Mouse (Mus musculus): Measurements from ENCODE around the gene Aqr.

Aqr gene

DNA sequence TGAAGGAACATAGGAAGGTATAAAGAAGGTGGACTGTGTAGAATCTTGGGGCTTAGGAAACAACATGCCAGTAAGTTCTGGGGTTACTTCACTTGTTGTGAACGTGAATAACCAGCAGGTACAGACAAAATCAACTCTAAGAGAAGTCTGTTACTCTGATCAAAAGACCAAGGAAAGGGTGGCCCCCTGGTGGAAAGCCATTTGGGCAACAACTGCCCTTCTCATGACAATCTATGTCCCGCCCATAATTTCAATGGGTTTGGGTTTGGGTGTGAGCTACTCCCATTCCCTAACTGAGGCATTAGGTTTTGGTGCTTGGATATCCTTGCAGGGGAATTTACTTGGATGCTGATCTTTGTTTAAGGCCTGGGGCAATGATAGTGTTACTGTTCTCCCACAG is 122.8 kb downstream of the Aqr start:
- no peak for DNase-seq (ENCODE audit: extremely low read depth, low read depth)

DNA sequence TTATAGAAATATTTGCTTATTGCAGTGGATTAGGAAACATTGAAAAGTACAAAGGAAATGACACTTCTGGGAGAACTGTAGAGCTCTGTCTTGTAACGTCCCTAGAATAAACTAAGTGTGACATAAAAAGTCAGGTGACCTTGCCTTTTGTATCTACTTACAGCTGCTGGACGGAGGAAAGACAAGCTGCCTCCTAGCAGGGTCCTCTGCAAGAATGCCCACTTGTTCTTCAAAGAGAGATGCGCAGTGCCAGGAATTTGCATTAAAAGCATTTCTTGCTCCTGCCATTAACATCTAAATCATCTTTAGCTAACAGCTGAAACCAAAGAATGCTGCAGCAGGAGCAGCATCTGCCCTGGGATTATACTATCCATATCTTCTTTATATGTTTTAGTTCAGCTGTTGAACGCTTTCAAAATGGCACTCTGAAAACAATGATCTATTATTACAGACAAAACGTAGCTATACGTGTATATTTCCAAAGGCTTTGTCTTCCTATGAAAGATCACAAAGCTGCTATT is 126.7 kb downstream of the Aqr start:
- DNase-seq (ENCODE audit: extremely low read depth, low read depth) = no peak

DNA sequence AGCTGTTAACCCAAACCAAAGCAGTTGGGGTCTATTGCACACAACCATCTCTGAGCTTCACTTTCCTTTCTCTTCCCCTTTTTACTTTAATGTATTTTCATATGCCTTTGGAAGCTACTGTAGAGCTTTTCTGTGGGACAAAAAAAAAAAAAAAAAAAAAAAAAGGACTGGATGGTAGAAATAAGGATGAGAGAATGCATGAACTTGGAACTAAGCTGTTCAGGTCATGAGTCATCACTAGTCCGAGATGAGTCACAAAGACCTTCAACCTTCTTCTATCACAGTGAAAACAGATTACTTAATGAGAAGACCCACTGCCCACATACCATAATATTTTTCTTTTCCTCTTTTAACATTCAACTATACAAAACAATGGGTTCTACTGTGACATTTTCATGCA is 127.2 kb downstream of the Aqr start:
- no peak for DNase-seq (ENCODE audit: extremely low read depth, low read depth)

DNA sequence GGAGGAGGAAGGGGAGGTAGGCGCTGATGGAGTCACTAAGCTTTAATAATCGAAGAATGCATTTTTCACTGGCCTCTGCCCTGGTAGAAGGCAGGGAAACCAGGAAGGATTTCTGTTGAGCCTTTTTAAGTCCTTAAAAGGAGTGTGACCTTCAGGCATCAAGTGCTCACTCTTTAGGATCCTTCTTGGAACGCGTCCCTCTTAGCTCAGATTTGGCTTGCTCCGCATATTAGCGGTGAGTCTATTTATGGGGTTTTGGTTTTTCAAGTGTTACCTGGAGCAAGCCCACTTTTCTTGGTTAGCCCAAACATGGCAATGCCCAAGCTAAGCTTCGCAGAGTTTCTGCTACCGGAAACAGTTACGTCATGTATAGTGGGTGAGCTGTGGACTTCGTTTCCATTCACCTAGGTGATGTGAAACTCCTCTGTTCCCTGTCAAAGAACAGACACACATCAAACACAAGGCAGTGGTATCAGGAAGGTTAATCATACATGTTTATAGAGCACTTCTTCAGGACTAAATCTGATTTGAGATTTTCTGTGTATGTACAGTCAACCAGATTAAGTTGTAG is 128.5 kb downstream of the Aqr start:
- DNase-seq (ENCODE audit: extremely low read depth, low read depth) = no peak

- no peak for DNase-seq (ENCODE audit: extremely low read depth, low read depth)
Observed at GRCm38 (mm10) chr2:114057303-114057853, 129.4 kb downstream of the Aqr start.

DNA sequence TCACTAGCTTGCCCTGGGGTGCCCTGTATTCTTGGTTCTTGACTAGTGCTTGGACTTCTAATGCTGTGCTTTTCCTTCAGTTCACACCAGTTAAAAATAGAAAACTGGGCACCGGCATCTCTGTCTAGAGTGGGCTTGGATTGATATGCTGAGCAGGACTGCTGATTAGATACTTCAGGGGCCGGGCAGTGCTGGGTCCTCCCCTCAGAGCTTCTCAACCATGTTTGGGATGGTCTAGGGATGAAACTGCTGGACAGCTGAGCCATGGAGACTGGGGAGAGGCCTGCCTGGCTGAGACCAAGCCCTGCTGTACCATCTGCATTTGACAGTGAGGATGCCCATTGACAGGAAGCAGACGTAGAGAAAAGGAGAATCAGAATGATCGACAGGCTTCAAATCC is 132.7 kb downstream of the Aqr start:
- no peak for DNase-seq (ENCODE audit: extremely low read depth, low read depth)

DNA sequence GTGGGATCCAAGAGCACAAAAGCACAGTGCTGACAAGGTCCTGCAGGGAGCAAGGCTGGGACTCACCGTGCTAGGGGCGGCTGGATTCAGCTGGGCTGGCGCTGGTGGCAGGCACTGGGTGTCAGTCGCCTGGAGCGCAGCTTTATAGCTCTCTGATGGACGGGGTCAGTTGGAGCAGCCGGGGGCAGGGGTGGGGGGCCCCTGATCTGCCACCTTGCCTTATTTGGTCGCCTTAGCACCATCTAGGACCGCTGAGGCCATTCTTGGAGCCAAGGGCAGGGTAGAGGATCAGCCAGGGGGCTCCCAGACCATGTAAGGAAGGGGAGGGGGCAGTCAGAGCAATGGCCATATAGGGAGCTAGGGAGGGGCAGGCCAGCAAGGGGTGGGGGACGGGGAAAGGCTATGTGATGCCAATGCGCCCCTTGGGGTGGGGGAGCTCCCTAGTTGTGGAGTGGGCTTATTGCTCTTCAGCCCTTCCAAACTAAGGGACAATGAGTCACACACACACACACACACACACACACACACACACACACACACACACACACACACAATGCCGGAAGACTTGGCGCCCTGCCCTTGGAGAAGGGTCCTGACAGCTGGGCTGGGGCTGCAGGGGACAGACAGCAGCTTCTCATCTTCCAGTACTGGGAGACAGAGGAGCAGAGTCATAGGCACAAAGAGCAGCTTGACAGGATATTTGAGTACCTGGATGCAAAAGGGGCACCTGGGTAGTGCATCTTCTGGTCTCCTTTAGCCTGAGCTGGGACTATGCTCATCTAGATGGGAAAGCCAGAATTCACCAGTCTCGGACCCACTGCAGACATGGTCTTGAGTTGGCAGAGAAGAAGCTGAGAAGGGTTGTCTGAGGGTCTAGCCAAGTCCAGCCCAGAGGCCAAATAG is 133.9 kb downstream of the Aqr start, which contains the start of gene Actc1:
TSS of gene Actc1 (minus strand) at position 853 of the 903 bp plus-strand sequence.
- no peak for DNase-seq (ENCODE audit: extremely low read depth, low read depth)

GRCm38 (mm10) chr2:114051871-114052241 is 135.0 kb downstream of the Aqr start:
- no peak for DNase-seq (ENCODE audit: extremely low read depth, low read depth)

Measured in MEL-GATA-1-ER (cell line).